Mouse (Mus musculus) urinary bladder, postnatal 10 days (tissue): ENCODE data around the gene Irf2bp2.
"Not testable (repeated sequence)": the region's sequence is repeated elsewhere in the genome, so short reads cannot be mapped to it uniquely, and the experiment has no call there.

Experiments used
- DNase-seq: peaks from one replicate; pipeline ENCODE4 v3.0.0; 2022; ENCODE audit warnings: low spot score

Irf2bp2 gene

DNA sequence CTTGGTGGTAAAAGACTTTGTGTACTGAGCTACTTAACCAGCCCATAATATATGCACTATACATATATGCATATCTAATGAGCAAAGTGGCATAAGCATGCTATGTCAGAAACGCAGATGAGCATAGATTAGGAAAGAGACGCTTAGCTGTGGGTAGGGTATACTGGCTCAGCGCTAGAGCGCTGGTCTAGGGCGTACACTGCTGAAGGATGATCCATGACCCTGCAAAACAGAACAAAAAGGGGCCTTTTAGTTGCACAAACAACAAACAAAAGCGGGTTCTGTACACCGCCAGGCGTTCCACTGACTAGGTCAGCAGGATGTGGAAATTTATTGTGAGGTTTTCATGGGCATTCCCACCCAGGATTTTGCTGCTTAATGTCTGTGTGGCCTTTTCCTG, 8.9 kb upstream of the Irf2bp2 start:
- DNase-seq = no peak

DNA sequence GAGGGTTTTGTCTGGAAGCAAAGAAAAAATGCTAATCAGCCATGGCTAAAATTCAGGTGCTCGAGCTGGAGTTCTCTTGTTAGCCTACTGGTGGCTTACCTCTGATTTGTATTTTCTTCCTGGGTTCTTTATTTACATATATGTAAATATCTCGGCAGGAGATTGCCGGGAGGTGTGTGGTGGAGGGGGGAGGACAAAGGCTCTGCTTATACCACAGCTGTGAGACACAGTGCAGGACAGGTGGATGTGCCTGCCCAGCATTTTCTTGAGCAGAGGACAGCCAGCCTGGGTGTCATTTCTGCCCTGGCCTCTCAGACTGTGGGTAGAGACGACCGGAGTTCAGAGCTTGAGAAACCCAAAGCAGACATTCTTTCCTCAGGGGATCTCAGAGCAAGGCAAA, 7.5 kb upstream of the Irf2bp2 start:
- no peak for DNase-seq

DNA sequence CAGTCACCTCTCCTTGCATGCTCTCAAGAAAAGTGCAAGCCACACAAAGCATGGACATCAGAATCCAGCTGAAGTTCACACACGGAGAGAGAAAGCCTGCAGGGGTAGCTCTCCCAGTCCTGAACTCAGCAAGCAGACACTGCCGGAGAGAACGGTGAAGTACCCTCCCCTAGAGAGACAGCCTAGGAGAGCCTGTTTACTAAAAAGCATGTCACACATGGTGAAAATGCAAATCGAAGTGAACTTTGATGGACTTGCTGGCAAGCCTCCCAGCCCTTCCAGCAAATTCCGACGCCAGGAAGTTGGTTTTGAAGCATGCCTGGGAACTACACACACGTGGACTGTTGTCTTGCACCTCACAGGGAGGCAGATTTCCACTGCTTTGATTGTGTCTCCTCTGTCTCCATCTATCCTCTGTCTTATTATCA, 7.0 kb upstream of the Irf2bp2 start:
- DNase-seq = no peak

- DNase-seq = not testable (repeated sequence)
Measured at GRCm38 (mm10) chr8:126600388-126600787, 6.6 kb upstream of the Irf2bp2 start.

GRCm38 (mm10) chr8:126599297-126599696, 5.5 kb upstream of the Irf2bp2 start:
- DNase-seq = no peak

DNA sequence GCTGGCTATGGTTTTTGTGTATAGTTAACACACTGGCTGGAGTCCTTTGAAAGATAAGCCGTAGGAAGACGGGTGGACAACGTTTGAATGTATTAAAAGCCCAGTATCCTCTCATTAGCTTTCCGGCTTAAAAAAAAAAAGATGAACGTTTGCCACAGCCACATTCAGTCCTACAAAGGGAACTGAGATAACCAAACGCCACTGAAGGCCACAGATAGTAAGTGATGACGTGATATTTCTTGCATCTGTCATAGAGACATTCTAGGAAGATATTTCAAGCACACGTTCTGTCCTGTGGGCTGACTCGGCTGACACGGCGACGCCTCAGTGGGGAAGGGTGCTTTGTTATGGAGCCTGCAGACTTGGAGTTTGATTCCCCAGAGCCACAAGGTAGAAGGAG, 4.4 kb upstream of the Irf2bp2 start:
- no peak for DNase-seq

- DNase-seq = no peak
Measured at GRCm38 (mm10) chr8:126596721-126597120, 2.9 kb upstream of the Irf2bp2 start.

- no peak for DNase-seq
Measured at GRCm38 (mm10) chr8:126596097-126596634, 2.4 kb upstream of the Irf2bp2 start.

- no peak for DNase-seq
Measured at GRCm38 (mm10) chr8:126595204-126596061, 1.6 kb upstream of the Irf2bp2 start.

GRCm38 (mm10) chr8:126594481-126595000, 755 bp upstream of the Irf2bp2 start:
- DNase-seq = peak; percentile 93

- DNase-seq = no peak
Measured at GRCm38 (mm10) chr8:126592771-126593571, 815 bp downstream of the Irf2bp2 start.

GRCm38 (mm10) chr8:126592381-126592770, 1.4 kb downstream of the Irf2bp2 start:
- DNase-seq = no peak

DNA sequence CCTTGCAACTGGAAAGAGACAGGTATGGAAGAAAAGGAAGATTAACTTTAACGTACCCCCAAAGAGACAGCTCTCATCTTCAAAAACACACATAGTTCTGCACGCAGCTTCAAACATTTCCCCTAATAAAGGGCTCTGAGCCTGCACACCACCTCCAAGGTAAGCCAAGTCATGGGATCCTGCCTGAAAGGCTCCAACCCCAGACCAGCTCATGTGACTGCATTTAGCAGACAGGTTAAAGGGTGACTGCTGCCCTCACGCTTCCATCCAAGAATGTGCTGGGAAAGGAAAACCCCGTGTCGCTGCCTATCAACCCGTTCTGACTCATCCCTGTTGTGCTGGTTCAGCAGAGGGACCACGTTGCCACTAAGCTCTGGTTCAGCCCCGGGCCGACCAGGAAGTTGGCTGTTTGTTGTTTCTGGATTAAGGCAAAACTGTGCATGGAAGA, 1.9 kb downstream of the Irf2bp2 start:
- DNase-seq = no peak

DNA sequence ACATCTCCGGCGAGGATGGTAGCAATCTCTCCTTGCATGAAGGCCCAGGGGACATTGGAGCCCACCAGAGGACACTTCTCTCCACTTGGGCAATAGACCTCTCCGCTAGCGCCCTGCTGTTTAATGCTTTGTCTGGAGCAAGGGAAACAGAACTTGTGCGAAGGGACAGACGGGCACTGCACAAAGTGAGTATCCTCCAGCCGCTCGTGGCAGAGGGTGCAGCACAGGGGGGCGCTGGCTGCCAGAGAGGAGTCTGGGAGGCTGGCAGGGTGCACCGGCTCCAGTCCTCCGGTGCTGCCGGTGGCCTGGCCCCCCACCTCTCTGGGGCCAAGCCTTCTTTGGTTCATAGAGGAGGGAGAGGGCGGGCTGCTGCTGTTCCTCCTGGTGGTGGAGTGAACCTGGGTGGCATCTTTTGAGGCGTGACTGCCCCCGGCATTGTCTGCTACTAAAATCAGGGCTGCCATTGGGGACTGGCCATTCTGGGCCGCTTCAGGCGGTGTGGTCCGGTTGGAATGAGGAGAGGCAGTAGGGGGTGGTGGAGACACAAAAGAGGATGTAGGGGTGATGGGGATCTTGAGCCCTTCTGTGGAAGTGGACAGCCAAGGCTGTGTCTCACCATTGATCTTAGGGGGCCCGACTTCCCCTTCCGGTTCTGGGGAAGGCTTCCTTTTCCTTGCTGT, 2.5 kb downstream of the Irf2bp2 start:
- DNase-seq = no peak

DNA sequence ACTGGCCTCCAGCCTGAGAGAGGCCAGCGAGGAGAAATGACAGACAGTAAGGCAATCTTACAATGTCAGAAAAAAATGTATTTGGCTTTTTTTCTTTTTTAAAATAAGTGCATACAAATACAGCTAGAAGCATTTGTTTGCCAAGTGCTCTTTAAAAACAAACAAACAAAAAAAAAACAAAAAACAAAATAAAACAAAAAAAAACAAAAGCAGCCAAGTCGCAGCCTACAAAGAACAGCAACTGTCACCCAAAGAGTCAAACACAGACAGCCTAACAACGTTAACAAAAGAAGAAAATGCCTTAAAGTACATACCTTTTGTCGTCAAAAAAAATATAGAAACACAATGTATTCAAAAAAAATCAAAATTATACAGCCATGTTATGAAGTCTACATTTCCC, 3.2 kb downstream of the Irf2bp2 start:
- no peak for DNase-seq

DNA sequence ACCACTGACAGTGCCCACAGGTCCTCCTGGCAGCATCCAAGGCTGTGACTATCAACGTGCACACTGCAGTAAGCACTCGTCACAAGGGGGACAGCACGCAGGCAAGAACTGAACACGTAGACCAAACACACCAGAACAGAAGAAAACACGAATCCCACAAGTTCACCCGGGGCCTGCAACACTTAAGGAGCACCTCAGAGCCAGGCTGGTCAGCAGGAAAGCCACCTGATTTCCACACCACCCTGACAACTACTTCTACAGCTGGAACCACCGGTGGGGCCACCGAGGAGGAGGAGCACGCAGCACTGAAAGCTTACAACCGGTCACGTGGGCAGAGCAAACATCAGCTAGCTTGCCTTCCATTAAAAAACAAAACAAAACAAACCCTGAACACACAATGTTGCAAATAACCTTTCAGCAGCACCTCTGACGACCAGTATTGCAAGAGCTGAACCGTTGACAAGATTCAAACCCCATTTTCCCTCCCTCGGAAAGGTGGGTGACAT, 3.7 kb downstream of the Irf2bp2 start:
- DNase-seq = no peak

DNA sequence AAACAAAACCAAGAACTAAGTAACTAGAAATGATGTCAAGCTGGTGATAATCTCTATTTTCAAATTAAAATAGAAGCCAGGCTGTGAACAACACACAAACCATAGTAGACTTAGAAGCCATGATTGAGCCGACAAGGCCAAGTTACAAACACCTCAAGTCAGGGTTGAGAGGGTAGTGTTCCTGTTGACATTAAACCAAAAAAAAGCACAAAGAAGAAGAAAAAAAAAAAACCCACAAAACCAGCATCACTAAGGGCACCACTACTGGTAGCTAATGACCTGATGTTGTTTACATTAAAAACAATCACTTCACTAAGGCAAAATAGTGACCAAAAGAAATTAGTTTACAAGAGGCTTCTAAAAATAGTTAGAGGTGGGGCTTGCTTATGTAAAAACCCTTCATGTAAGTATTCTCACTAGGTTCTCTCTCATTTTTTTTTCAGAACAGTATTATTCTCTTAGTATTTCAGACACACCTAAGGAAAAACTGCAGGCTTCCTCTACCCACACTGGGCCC, 4.2 kb downstream of the Irf2bp2 start:
- DNase-seq = no peak

GRCm38 (mm10) chr8:126588636-126589506, 4.9 kb downstream of the Irf2bp2 start:
- no peak for DNase-seq

GRCm38 (mm10) chr8:126587836-126588503, 5.8 kb downstream of the Irf2bp2 start:
- DNase-seq = no peak
